In genomic region chr10:80118552-80118951, GRCm38 (mm10) we compare ENCODE assay signal across 8 mouse cellular contexts. TPM values are rescaled to one million over a fixed set of nuclear protein-coding genes. Genes with fewer than 3 reads are reported as not detected.
DNase-seq lines count a peak whose midpoint lies in the region; ATAC-seq and TF ChIP-seq lines count a peak whose summit lies in the region.

No protein-coding gene starts in this region.

- peak overlapping the region; percentile 94; the same call in 1 of the 2 replicates for H3K4me3 ChIP-seq in heart, embryonic 11.5 days (ENCODE audit: low read depth, low read length)
- no peak overlapping the region for H3K4me3 ChIP-seq in MEL (ENCODE audit: control insufficient read depth in 1 of 2, insufficient read depth in 1 of 2, low read depth in 2 of 2, low read length in 2 of 2)
- H3K4me3 ChIP-seq in forebrain, embryonic 16.5 days (replicated peaks; ENCODE audit: low read length) = no peak overlapping the region
- peak overlapping the region; percentile 96 for H3K4me3 ChIP-seq in midbrain, embryonic 10.5 days

- peak overlapping the region; percentile 96 for H3K4me2 ChIP-seq in heart, embryonic 11.5 days
- peak overlapping the region; percentile 4 for H3K4me2 ChIP-seq in forebrain, embryonic 16.5 days (ENCODE audit: low read length)

- intact Hi-C loops in heart, postnatal 25 days (cut with DNase I) = no loop called here

- H3K9ac ChIP-seq in heart, embryonic 11.5 days (ENCODE audit: low read depth, low read length) = peak overlapping the region; percentile 44
- H3K9ac ChIP-seq in MEL (ENCODE audit: control insufficient read depth, low read depth, low read length, poor library complexity, severe bottlenecking) = peak overlapping the region; percentile 5; the same call in 1 of the 2 replicates
- H3K9ac ChIP-seq in forebrain, embryonic 16.5 days (replicated peaks; ENCODE audit: low read depth, low read length) = peak overlapping the region; percentile 42; the same call in 1 of the 2 replicates

- H3K4me1 ChIP-seq in heart, embryonic 11.5 days (ENCODE audit: control insufficient read depth, insufficient read depth, low read length) = peaks cover 24% of the 10 kb centered on the region
- peaks cover 0 to 18% of the 10 kb centered on the region in 2 experiments; a peak in 3 of 4 replicates for H3K4me1 ChIP-seq in MEL (ENCODE audit: control insufficient read depth in 1 of 2, insufficient read depth in 2 of 2, low read length in 2 of 2)
- peaks cover 40% of the 10 kb centered on the region for H3K4me1 ChIP-seq in forebrain, embryonic 16.5 days (replicated peaks; ENCODE audit: control insufficient read depth, insufficient read depth, low read length)
- peaks cover 50% of the 10 kb centered on the region for H3K4me1 ChIP-seq in midbrain, embryonic 10.5 days

- WGBS in heart, embryonic 11.5 days (ENCODE audit: insufficient replicate concordance) = 90% methylated on average over 6 of the region's 6 CpGs
- WGBS in forebrain, embryonic 16.5 days = 36% methylated on average over 6 of the region's 6 CpGs
- 80% methylated on average over 6 of the region's 6 CpGs for WGBS in midbrain, embryonic 10.5 days

- TF ChIP-seq RAD21 in MEL (IDR thresholded peaks at IDR 0.05; ENCODE audit: low read depth, low read length) = no peak

- no peak for TF ChIP-seq CTCF in MEL (IDR thresholded peaks at IDR 0.05 in 2 of 3, conservative IDR thresholded peaks at IDR 0.05 in 1 of 3; ENCODE audit: control insufficient read depth in 1 of 3, insufficient read depth in 1 of 3, low read depth in 2 of 3, low read length in 3 of 3, poor library complexity in 1 of 3, severe bottlenecking in 1 of 3)

- no peak for ATAC-seq in heart, embryonic 11.5 days (replicated peaks; ENCODE audit: insufficient number of reproducible peaks, low FRiP score, low TSS enrichment)
- ATAC-seq in forebrain, embryonic 16.5 days = no peak

- H3K27ac ChIP-seq in heart, embryonic 11.5 days (ENCODE audit: low read depth, low read length) = no peak overlapping the region
- H3K27ac ChIP-seq in MEL (ENCODE audit: control insufficient read depth, low read depth, low read length) = no peak overlapping the region
- H3K27ac ChIP-seq in forebrain, embryonic 16.5 days (ENCODE audit: low read length) = 0 out of 2 replicates have a peak overlapping the region, but pooled peaks have one; percentile 4
- H3K27ac ChIP-seq in midbrain, embryonic 10.5 days (replicated peaks) = peak overlapping the region; percentile 3; the same call in 1 of the 2 replicates

- no peak for TF ChIP-seq EP300 in MEL (IDR thresholded peaks at IDR 0.05; ENCODE audit: low read depth in 1 of 2, low read length in 2 of 2)

- no peak for TF ChIP-seq POLR2A in MEL (IDR thresholded peaks at IDR 0.05; ENCODE audit: control insufficient read depth in 1 of 2, insufficient read depth in 1 of 2, low read depth in 1 of 2, low read length in 2 of 2, poor library complexity in 1 of 2)

- peaks cover 8% of the 10 kb centered on the region; the same call in 1 of the 2 replicates for H3K36me3 ChIP-seq in heart, embryonic 11.5 days (ENCODE audit: control insufficient read depth, insufficient read depth, low read length)
- peaks cover 2 to 17% of the 10 kb centered on the region in 2 experiments; a peak in 3 of 4 replicates for H3K36me3 ChIP-seq in MEL (ENCODE audit: control insufficient read depth in 1 of 2, insufficient read depth in 2 of 2, low read length in 2 of 2)
- H3K36me3 ChIP-seq in forebrain, embryonic 16.5 days (ENCODE audit: control insufficient read depth, insufficient read depth) = no peaks in the 10 kb centered on the region; the same call in 1 of the 2 replicates
- peaks cover 64% of the 10 kb centered on the region for H3K36me3 ChIP-seq in midbrain, embryonic 10.5 days

- H3K9me3 ChIP-seq in heart, embryonic 11.5 days (replicated peaks; ENCODE audit: control insufficient read depth, low read length) = no peaks in the 10 kb centered on the region
- H3K9me3 ChIP-seq in MEL (replicated peaks; ENCODE audit: insufficient read depth, low read length) = no peaks in the 10 kb centered on the region
- H3K9me3 ChIP-seq in forebrain, embryonic 16.5 days (ENCODE audit: control insufficient read depth, low read length) = no peaks in the 10 kb centered on the region
- no peaks in the 10 kb centered on the region for H3K9me3 ChIP-seq in midbrain, embryonic 10.5 days (replicated peaks)

- DNase-seq in heart, postnatal 25 days (ENCODE audit: low spot score) = no peak
- DNase-seq in MEL (ENCODE audit: low read depth, low spot score) = no peak
- DNase-seq in midbrain, embryonic 10.5 days (ENCODE audit: low spot score) = no peak
- no peak for DNase-seq in spleen, postnatal 10 days (ENCODE audit: low spot score in 2 of 2)
- no peak for DNase-seq in urinary bladder, postnatal 10 days (ENCODE audit: low spot score)
- DNase-seq in adrenal gland, postnatal 36 days = no peak

- H3K27me3 ChIP-seq in heart, embryonic 11.5 days (ENCODE audit: control insufficient read depth, insufficient read depth, low read length) = no peaks in the 10 kb centered on the region
- no peaks in the 10 kb centered on the region for H3K27me3 ChIP-seq in MEL (ENCODE audit: control insufficient read depth in 1 of 2, insufficient read depth in 2 of 2, low read length in 2 of 2)
- H3K27me3 ChIP-seq in forebrain, embryonic 16.5 days (replicated peaks; ENCODE audit: control insufficient read depth, insufficient read depth, low read length) = no peaks in the 10 kb centered on the region
- no peaks in the 10 kb centered on the region for H3K27me3 ChIP-seq in midbrain, embryonic 10.5 days (ENCODE audit: low read depth, poor library complexity, severe bottlenecking)

- H3K79me2 ChIP-seq in MEL (ENCODE audit: control insufficient read depth, insufficient read depth, low read length, poor library complexity) = peaks cover 78% of the 10 kb centered on the region

TF ChIP-seq in MEL, 35 proteins besides CTCF, POLR2A, EP300 and RAD21 (continues in another document):
- TF ChIP-seq MAZ (IDR thresholded peaks at IDR 0.05; ENCODE audit: low read depth, low read length) = no peak
- TF ChIP-seq HCFC1 (IDR thresholded peaks at IDR 0.05; ENCODE audit: low read depth, low read length) = no peak
- no peak for TF ChIP-seq ZC3H11A (IDR thresholded peaks at IDR 0.05; ENCODE audit: low read depth, low read length)
- TF ChIP-seq GATA1 (IDR thresholded peaks at IDR 0.05; ENCODE audit: low read depth, low read length) = no peak
- no peak for TF ChIP-seq CHD2 (IDR thresholded peaks at IDR 0.05; ENCODE audit: low read length)
- TF ChIP-seq ETS1 (IDR thresholded peaks at IDR 0.05; ENCODE audit: low read depth, low read length) = no peak

RNA-seq across cellular contexts. Expression of gene Stk11, which starts 2.9 kb away (rescaled TPM):
- 16.5 and 20.0 TPM in 2 replicates for polyA plus RNA-seq in heart, embryonic 11.5 days (2014; fragmentation: Nextera tagmentation; extraction: Ambion mirVana)
- 100 to 1,000 TPM; 133 to 138 TPM for total RNA-seq in heart, postnatal 25 days (2021)
- total RNA-seq in MEL (2012; rRNA removed) = 77.8 and 108 TPM in 2 replicates
- polyA plus RNA-seq in MEL (2012; ENCODE audit: insufficient read depth in 1 of 2, insufficient read length in 2 of 2, low read depth in 1 of 2, low replicate concordance in 2 of 2, missing spikeins in 1 of 2) = 100 to 1,000 TPM in 1 of 2 experiments, not detected in 1; 188 TPM
- polyA plus RNA-seq in forebrain, embryonic 16.5 days (2015; fragmentation: Nextera tagmentation; extraction: Ambion mirVana) = 18.0 and 19.7 TPM in 2 replicates
- polyA plus RNA-seq in midbrain, embryonic 10.5 days (2016; fragmentation: Nextera tagmentation; extraction: Ambion mirVana) = 18.0 and 19.7 TPM in 2 replicates
- 100 to 1,000 TPM; 146 to 149 TPM for total RNA-seq in adrenal gland, postnatal 36 days (2021)

RNA-seq across cellular contexts. Expression of gene Sbno2, which starts 13.2 kb away (rescaled TPM):
- polyA plus RNA-seq in heart, embryonic 11.5 days (2014; fragmentation: Nextera tagmentation; extraction: Ambion mirVana) = 8.4 and 9.6 TPM in 2 replicates
- 10 to 100 TPM; 11.0 to 11.6 TPM for total RNA-seq in heart, postnatal 25 days (2021)
- 14.6 and 15.8 TPM in 2 replicates for total RNA-seq in MEL (2012; rRNA removed)
- 10 to 100 TPM in 1 of 2 experiments, not detected in 1; 29.0 TPM for polyA plus RNA-seq in MEL (2012; ENCODE audit: insufficient read depth in 1 of 2, insufficient read length in 2 of 2, low read depth in 1 of 2, low replicate concordance in 2 of 2, missing spikeins in 1 of 2)
- 13.1 and 14.9 TPM in 2 replicates for polyA plus RNA-seq in forebrain, embryonic 16.5 days (2015; fragmentation: Nextera tagmentation; extraction: Ambion mirVana)
- polyA plus RNA-seq in midbrain, embryonic 10.5 days (2016; fragmentation: Nextera tagmentation; extraction: Ambion mirVana) = 15.0 and 15.2 TPM in 2 replicates
- total RNA-seq in adrenal gland, postnatal 36 days (2021) = 10 to 100 TPM; 49.3 to 51.3 TPM

RNA-seq across cellular contexts. Expression of gene Atp5d, which starts 19.9 kb away (rescaled TPM):
- polyA plus RNA-seq in heart, embryonic 11.5 days (2014; fragmentation: Nextera tagmentation; extraction: Ambion mirVana) = 772 and 785 TPM in 2 replicates
- 1,000 to 10,000 TPM; 1,252 to 1,264 TPM for total RNA-seq in heart, postnatal 25 days (2021)
- total RNA-seq in MEL (2012; rRNA removed) = 308 and 324 TPM in 2 replicates
- 100 to 1,000 TPM; 300 to 657 TPM for polyA plus RNA-seq in MEL (2012; ENCODE audit: insufficient read depth in 1 of 2, insufficient read length in 2 of 2, low read depth in 1 of 2, low replicate concordance in 2 of 2, missing spikeins in 1 of 2)
- 404 and 433 TPM in 2 replicates for polyA plus RNA-seq in forebrain, embryonic 16.5 days (2015; fragmentation: Nextera tagmentation; extraction: Ambion mirVana)
- 463 and 481 TPM in 2 replicates for polyA plus RNA-seq in midbrain, embryonic 10.5 days (2016; fragmentation: Nextera tagmentation; extraction: Ambion mirVana)
- 100 to 1,000 TPM; 561 to 735 TPM for total RNA-seq in adrenal gland, postnatal 36 days (2021)

RNA-seq across cellular contexts. Expression of gene Cbarp, which starts 22.1 kb away (rescaled TPM):
- polyA plus RNA-seq in heart, embryonic 11.5 days (2014; fragmentation: Nextera tagmentation; extraction: Ambion mirVana) = 2.5 and 2.7 TPM in 2 replicates
- total RNA-seq in heart, postnatal 25 days (2021) = 1 to 10 TPM; 2.4 to 3.1 TPM
- total RNA-seq in MEL (2012; rRNA removed) = 4.8 and 6.8 TPM in 2 replicates
- 10 to 100 TPM in 1 of 2 experiments, not detected in 1; 19.3 TPM for polyA plus RNA-seq in MEL (2012; ENCODE audit: insufficient read depth in 1 of 2, insufficient read length in 2 of 2, low read depth in 1 of 2, low replicate concordance in 2 of 2, missing spikeins in 1 of 2)
- 33.0 and 44.5 TPM in 2 replicates for polyA plus RNA-seq in forebrain, embryonic 16.5 days (2015; fragmentation: Nextera tagmentation; extraction: Ambion mirVana)
- 7.8 and 9.3 TPM in 2 replicates for polyA plus RNA-seq in midbrain, embryonic 10.5 days (2016; fragmentation: Nextera tagmentation; extraction: Ambion mirVana)
- 100 to 1,000 TPM in 1 of 2 experiments, 10 to 100 TPM in 1; 57.5 to 205 TPM for total RNA-seq in adrenal gland, postnatal 36 days (2021)

RNA-seq across cellular contexts. Expression of gene Midn, which starts 29.5 kb away (rescaled TPM):
- 29.5 and 31.9 TPM in 2 replicates for polyA plus RNA-seq in heart, embryonic 11.5 days (2014; fragmentation: Nextera tagmentation; extraction: Ambion mirVana)
- 100 to 1,000 TPM in 1 of 2 experiments, 10 to 100 TPM in 1; 92.1 to 120 TPM for total RNA-seq in heart, postnatal 25 days (2021)
- 8.1 and 8.3 TPM in 2 replicates for total RNA-seq in MEL (2012; rRNA removed)
- polyA plus RNA-seq in MEL (2012; ENCODE audit: insufficient read depth in 1 of 2, insufficient read length in 2 of 2, low read depth in 1 of 2, low replicate concordance in 2 of 2, missing spikeins in 1 of 2) = 10 to 100 TPM in 1 of 2 experiments, not detected in 1; 26.7 TPM
- polyA plus RNA-seq in forebrain, embryonic 16.5 days (2015; fragmentation: Nextera tagmentation; extraction: Ambion mirVana) = 26.5 and 30.9 TPM in 2 replicates
- 17.8 and 19.7 TPM in 2 replicates for polyA plus RNA-seq in midbrain, embryonic 10.5 days (2016; fragmentation: Nextera tagmentation; extraction: Ambion mirVana)
- 100 to 1,000 TPM; 104 to 188 TPM for total RNA-seq in adrenal gland, postnatal 36 days (2021)

Comparison
In these comparisons a context has a peak if more than half of its experiments do, and no peak if none do; other contexts are left out.
1. H3K27ac ChIP-seq: peak in forebrain, embryonic 16.5 days (single experiment) and midbrain, embryonic 10.5 days (single experiment); none in heart, embryonic 11.5 days (single experiment) and MEL (single experiment).
2. H3K4me3 ChIP-seq: peak in heart, embryonic 11.5 days (single experiment) and midbrain, embryonic 10.5 days (single experiment); none in MEL (0 of 2) and forebrain, embryonic 16.5 days (single experiment).
3. Peak in every context shown above with its lines, with median percentiles within 50 percentile points of each other: H3K9ac ChIP-seq.